In the genomic region with DNA sequence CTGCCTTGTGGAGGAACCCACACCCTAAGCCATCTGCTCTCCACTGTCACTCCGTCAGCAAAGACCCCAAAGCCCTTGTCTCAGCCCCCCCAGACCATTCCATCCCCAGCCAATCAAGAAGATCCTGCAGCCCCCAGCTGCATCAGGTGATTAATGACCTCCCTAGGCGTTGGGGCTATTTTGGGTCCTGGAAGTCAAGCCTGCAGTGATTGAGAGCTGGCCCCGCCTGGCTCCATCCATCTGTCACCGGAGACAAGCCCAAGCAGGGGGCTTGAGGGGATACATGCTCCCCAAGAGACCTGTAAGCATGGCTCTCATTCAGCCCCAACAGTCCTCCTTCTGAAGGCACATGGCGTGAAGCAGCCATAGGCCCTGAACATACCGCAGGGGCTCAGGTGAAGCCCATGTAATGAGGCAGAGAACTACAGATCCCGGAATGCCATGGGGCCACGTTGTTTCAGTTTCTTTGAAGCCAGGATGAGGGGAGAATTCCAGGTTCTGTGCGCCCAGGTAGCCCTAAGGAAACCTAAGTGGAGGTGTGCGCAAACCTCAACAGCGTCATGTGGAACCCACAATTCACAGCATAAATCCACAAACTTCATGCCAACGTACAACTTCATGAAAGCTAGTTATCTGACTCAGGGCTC, we compare ENCODE assay signal across 21 mouse cellular contexts. TPM values are rescaled to one million over a fixed set of nuclear protein-coding genes. Genes with fewer than 3 reads are reported as not detected.
A peak's percentile ranks its signal among the peaks of the same experiment; 100 is the strongest.
DNase-seq lines count a peak whose midpoint lies in the region; ATAC-seq and TF ChIP-seq lines count a peak whose summit lies in the region.
"Had no signal": no experiment of that assay in that cellular context is flagged by ENCODE, and none has a peak within 500 bp of the region (broad histone marks: within the 10 kb centered on the region; RNA-seq: fewer than 3 reads in every experiment).

No protein-coding gene starts in this region.

- H3K4me3 ChIP-seq in midbrain, embryonic 13.5 days (replicated peaks) = no peak overlapping the region
- no peak overlapping the region for H3K4me3 ChIP-seq in midbrain, embryonic 16.5 days (ENCODE audit: low read depth, low read length)
- peak overlapping the region; percentile 73 for H3K4me3 ChIP-seq in ES-Bruce4 (ENCODE audit: low read depth, low read length)
- H3K4me3 ChIP-seq: embryonic facial prominence, embryonic 12.5 days had no signal

- peaks cover 32% of the 10 kb centered on the region for H3K4me1 ChIP-seq in midbrain, embryonic 13.5 days (replicated peaks)
- peaks cover 22% of the 10 kb centered on the region for H3K4me1 ChIP-seq in midbrain, embryonic 16.5 days (ENCODE audit: control insufficient read depth, insufficient read depth, low read length)
- H3K4me1 ChIP-seq in ES-Bruce4 (ENCODE audit: control insufficient read depth, insufficient read depth, low read length) = peaks cover 1% of the 10 kb centered on the region

- no peak overlapping the region for H3K27ac ChIP-seq in midbrain, embryonic 13.5 days
- H3K27ac ChIP-seq in midbrain, embryonic 16.5 days (ENCODE audit: low read length) = no peak overlapping the region
- no peak overlapping the region for H3K27ac ChIP-seq in ES-Bruce4 (ENCODE audit: insufficient read depth, low read length)
- H3K27ac ChIP-seq: embryonic facial prominence, embryonic 12.5 days; forebrain, embryonic 15.5 days had no signal

- H3K27me3 ChIP-seq in midbrain, embryonic 13.5 days = peaks cover 16% of the 10 kb centered on the region; the same call in 1 of the 2 replicates
- no peaks in the 10 kb centered on the region for H3K27me3 ChIP-seq in midbrain, embryonic 16.5 days (ENCODE audit: control insufficient read depth, insufficient read depth, low read depth, low read length)
- no peaks in the 10 kb centered on the region for H3K27me3 ChIP-seq in ES-Bruce4 (ENCODE audit: control insufficient read depth, insufficient read depth, low read length, poor library complexity, severe bottlenecking)
- H3K27me3 ChIP-seq: CH12.LX; forebrain, embryonic 15.5 days had no signal

- no peaks in the 10 kb centered on the region for H3K36me3 ChIP-seq in midbrain, embryonic 13.5 days
- H3K36me3 ChIP-seq in midbrain, embryonic 16.5 days (ENCODE audit: control insufficient read depth, insufficient read depth, low read length) = no peaks in the 10 kb centered on the region
- H3K36me3 ChIP-seq in ES-Bruce4 (ENCODE audit: control insufficient read depth, insufficient read depth, low read length, poor library complexity, severe bottlenecking) = no peaks in the 10 kb centered on the region
- H3K36me3 ChIP-seq: embryonic facial prominence, embryonic 12.5 days; forebrain, embryonic 15.5 days; heart, embryonic 12.5 days had no signal

- no peak overlapping the region for H3K9ac ChIP-seq in midbrain, embryonic 13.5 days (replicated peaks)
- no peak overlapping the region for H3K9ac ChIP-seq in midbrain, embryonic 16.5 days (ENCODE audit: low read depth, low read length)
- no peak overlapping the region for H3K9ac ChIP-seq in ES-Bruce4 (ENCODE audit: low read depth, poor library complexity, severe bottlenecking)
- H3K9ac ChIP-seq: embryonic facial prominence, embryonic 12.5 days; heart, embryonic 12.5 days had no signal

- peak overlapping the region; percentile 70; the same call in 1 of the 2 replicates for H3K4me2 ChIP-seq in midbrain, embryonic 13.5 days (replicated peaks)
- no peak overlapping the region for H3K4me2 ChIP-seq in midbrain, embryonic 16.5 days (ENCODE audit: low read length)

- no peak for TF ChIP-seq POLR2A in ES-Bruce4 (IDR thresholded peaks at IDR 0.05; ENCODE audit: insufficient read depth, low read length)

- intact Hi-C loops in heart, postnatal 14 days (cut with DNase I) = no loop called here

- 70% methylated on average over 12 of the region's 12 CpGs for WGBS in midbrain, embryonic 13.5 days
- 74% methylated on average over 12 of the region's 12 CpGs for WGBS in midbrain, embryonic 16.5 days

- no peaks in the 10 kb centered on the region for H3K9me3 ChIP-seq in midbrain, embryonic 13.5 days
- no peaks in the 10 kb centered on the region for H3K9me3 ChIP-seq in midbrain, embryonic 16.5 days (replicated peaks; ENCODE audit: control insufficient read depth, low read length, poor library complexity, severe bottlenecking)
- no peaks in the 10 kb centered on the region for H3K9me3 ChIP-seq in ES-Bruce4 (replicated peaks; ENCODE audit: control insufficient read depth, insufficient read depth, low read length, poor library complexity, severe bottlenecking)
- H3K9me3 ChIP-seq: embryonic facial prominence, embryonic 12.5 days; forebrain, embryonic 15.5 days; heart, embryonic 12.5 days had no signal

- no peak for TF ChIP-seq CTCF in ES-Bruce4 (IDR thresholded peaks at IDR 0.05; ENCODE audit: low read depth, low read length)

- TF ChIP-seq EP300 in ES-Bruce4 (IDR thresholded peaks at IDR 0.05; ENCODE audit: insufficient read depth, low read depth, low read length) = no peak

- peak; percentile 89 for DNase-seq in heart, adult 11 months
- no peak for DNase-seq in heart, postnatal 14 days
- DNase-seq in mesoderm, embryonic 11.5 days (ENCODE audit: low read depth, low spot score) = peak; percentile 36
- no peak for DNase-seq in ovary, postnatal 14 days (ENCODE audit: low spot score)
- DNase-seq in liver = no peak
- DNase-seq: adrenal gland, postnatal 10 days; cerebellum, adult 11-12 months; cerebellum, adult 9-10 months; gastrocnemius, postnatal 14 days; heart, postnatal 36 days; kidney, adult 2 months had no signal

- no peak for ATAC-seq in midbrain, embryonic 13.5 days
- no peak for ATAC-seq in midbrain, embryonic 16.5 days
- ATAC-seq: intestine, embryonic 16.5 days had no signal

RNA-seq across cellular contexts. Expression of a gene that starts 4.7 kb away (rescaled TPM):
- total RNA-seq in heart, postnatal 14 days (2021) = 100 to 1,000 TPM; 149 to 164 TPM
- 2.8 and 3.0 TPM in 2 replicates for polyA plus RNA-seq in midbrain, embryonic 13.5 days (2015; fragmentation: Nextera tagmentation; extraction: Ambion mirVana)
- polyA plus RNA-seq in midbrain, embryonic 16.5 days (2015; fragmentation: Nextera tagmentation; extraction: Ambion mirVana) = 8.2 and 10.0 TPM in 2 replicates
- polyA plus RNA-seq in ES-Bruce4 (2011; ENCODE audit: insufficient read depth, insufficient read length, low read depth, missing spikeins) = 3.1 and 4.2 TPM in 2 replicates
- total RNA-seq: CH12.LX; common myeloid progenitor, adult 5-6 weeks; MEL had no signal

RNA-seq across cellular contexts. Expression of a gene that starts 27.5 kb away (rescaled TPM):
- 10 to 100 TPM; 65.7 TPM for total RNA-seq in heart, postnatal 14 days (2021)
- 96.2 and 102 TPM in 2 replicates for polyA plus RNA-seq in midbrain, embryonic 13.5 days (2015; fragmentation: Nextera tagmentation; extraction: Ambion mirVana)
- 76.5 and 84.0 TPM in 2 replicates for polyA plus RNA-seq in midbrain, embryonic 16.5 days (2015; fragmentation: Nextera tagmentation; extraction: Ambion mirVana)
- 177 and 181 TPM in 2 replicates for polyA plus RNA-seq in ES-Bruce4 (2011; ENCODE audit: insufficient read depth, insufficient read length, low read depth, missing spikeins)

Comparison
In these comparisons a context has a peak if more than half of its experiments do, and no peak if none do; other contexts are left out.
1. DNase-seq: peak in heart, adult 11 months (single experiment) and mesoderm, embryonic 11.5 days (single experiment); none in heart, postnatal 14 days (0 of 2), ovary, postnatal 14 days (single experiment) and liver (single experiment).